Mouse (Mus musculus) E14TG2a.4 (cell line): Measurements from ENCODE around the gene Katnbl1.

Experiments used
- H3K27me3 ChIP-seq: 2 replicates; pipeline ENCODE4 v1.6.1; 2014; ENCODE audit warnings: low read length, control low read depth; ENCODE audit not compliant: insufficient read depth
- H3K36me3 ChIP-seq: 2 replicates; pipeline ENCODE4 v1.6.1; 2014; ENCODE audit warnings: low read length, control low read depth; ENCODE audit not compliant: insufficient read depth
- H3K4me1 ChIP-seq: replicated peaks from 2 replicates; pipeline ENCODE4 v1.6.1; 2014; ENCODE audit warnings: low read depth, low read length, control low read depth
- H3K4me3 ChIP-seq: replicated peaks from 2 replicates; pipeline ENCODE4 v1.5.1; 2014; ENCODE audit warnings: mild to moderate bottlenecking, low read length
- H3K9me3 ChIP-seq: 2 replicates; pipeline ENCODE4 v1.6.1; 2014; ENCODE audit warnings: low read length, control low read depth
- CTCF ChIP-seq: conservative IDR thresholded peaks from 2 replicates; pipeline ENCODE4 v1.5.1; 2014; ENCODE audit warnings: low read length
- NANOG ChIP-seq: IDR thresholded peaks from 2 replicates; pipeline ENCODE4 v1.6.1; 2014; ENCODE audit warnings: borderline replicate concordance, low read length, mixed read lengths
- POU5F1 ChIP-seq: IDR thresholded peaks from 2 replicates; pipeline ENCODE4 v1.6.1; 2014; ENCODE audit warnings: low read length, borderline replicate concordance

Gene Katnbl1

GRCm38 (mm10) chr2:112378973-112379898 lies at the start of gene Katnbl1:
Gene Katnbl1 (plus strand): TSS chr2:112379211.
- peaks cover 59% of the 10 kb centered on the region for H3K4me1 ChIP-seq
- peaks cover 17% of the 10 kb centered on the region for H3K36me3 ChIP-seq
- peak within 1 kb of the TSS; percentile 85 for H3K4me3 ChIP-seq
- TF ChIP-seq NANOG (no peak), CTCF (peak; percentile 24), POU5F1 (no peak)
- no peaks in the 10 kb centered on the region for H3K27me3 ChIP-seq
- H3K9me3 ChIP-seq: no peaks in the 10 kb centered on the region

DNA sequence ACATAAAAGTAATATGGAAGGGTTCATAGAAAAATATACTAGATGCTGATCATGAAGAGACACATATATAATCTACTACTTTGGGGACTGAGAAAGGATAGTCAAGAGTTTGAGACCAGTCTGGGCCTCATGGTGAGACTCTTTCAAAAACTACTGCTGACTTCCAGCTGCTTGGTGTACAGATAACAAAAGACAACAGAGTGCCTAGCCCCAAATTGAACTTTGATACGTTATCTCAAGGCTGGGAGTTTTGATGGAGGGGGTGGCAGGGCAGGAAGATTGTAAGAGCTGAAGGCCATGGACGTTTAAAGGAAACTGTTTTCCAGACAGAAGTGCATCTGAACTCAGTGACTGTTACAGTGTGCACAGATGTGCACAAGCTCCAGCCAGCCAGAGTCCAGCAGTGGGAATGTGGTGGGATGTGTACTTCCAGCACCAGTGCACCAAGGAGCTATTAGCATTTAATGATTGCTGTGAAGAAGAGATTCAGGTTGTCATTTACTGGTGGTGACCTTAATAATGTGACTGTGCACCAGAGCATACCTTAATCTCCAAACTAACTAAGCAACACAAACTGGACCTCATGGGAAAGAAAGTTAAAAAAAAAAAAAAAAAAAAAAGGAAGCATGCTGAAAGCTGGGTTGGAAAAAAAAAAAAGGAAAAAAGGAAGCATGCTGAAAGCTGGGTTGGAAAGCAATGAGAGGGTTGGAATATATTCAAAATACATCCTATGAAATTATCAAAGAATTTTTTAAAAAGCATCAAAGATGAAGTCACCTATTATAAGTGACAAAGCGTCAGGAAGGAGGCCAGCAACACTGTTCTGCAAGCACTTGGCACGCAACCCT lies 46.7 kb upstream of the Katnbl1 start:
- Histone ChIP-seq H3K27me3 (no peaks in the 10 kb centered on the region), H3K36me3 (peaks cover 27% of the 10 kb centered on the region), H3K4me3 (no peak overlapping the region), H3K9me3 (no peaks in the 10 kb centered on the region), H3K4me1 (no peaks in the 10 kb centered on the region)
- TF ChIP-seq NANOG (no peak), CTCF (no peak), POU5F1 (no peak)

DNA sequence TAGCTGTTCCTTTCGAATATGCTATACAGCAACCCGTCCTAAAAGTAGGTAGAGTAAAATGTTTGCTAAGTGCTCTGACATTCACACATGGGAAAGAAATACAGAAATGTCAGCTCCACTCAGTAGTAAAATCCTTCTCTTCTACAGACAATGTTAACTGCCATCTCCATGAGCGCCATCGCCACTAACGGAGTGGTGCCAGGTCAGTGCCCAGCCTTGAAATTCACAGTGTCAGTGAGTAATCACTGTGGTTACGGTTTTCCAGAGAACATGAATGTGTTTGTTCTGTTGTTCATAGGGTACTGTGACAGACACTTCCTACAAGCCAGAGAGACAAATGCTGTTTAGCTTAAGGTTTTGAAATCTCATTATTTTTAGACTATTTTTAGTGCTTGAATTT lies 41.8 kb upstream of the Katnbl1 start:
- no peak for TF ChIP-seq NANOG
- peaks cover 54% of the 10 kb centered on the region for H3K36me3 ChIP-seq

GRCm38 (mm10) chr2:112339736-112340135 lies 39.3 kb upstream of the Katnbl1 start:
- no peaks in the 10 kb centered on the region for H3K4me1 ChIP-seq
- H3K36me3 ChIP-seq: peaks cover 53% of the 10 kb centered on the region
- no peaks in the 10 kb centered on the region for H3K9me3 ChIP-seq
- TF ChIP-seq CTCF: 0 out of 2 replicates have a peak, but pooled peaks have one; percentile 11
- no peak for TF ChIP-seq NANOG
- no peak for TF ChIP-seq POU5F1
- no peak overlapping the region for H3K4me3 ChIP-seq
- no peaks in the 10 kb centered on the region for H3K27me3 ChIP-seq

More for the DNA sequence above, 41.8 kb upstream of the Katnbl1 start:
- H3K9me3 ChIP-seq: no peaks in the 10 kb centered on the region
- no peak overlapping the region for H3K4me3 ChIP-seq
- H3K27me3 ChIP-seq: no peaks in the 10 kb centered on the region
- no peaks in the 10 kb centered on the region for H3K4me1 ChIP-seq

GRCm38 (mm10) chr2:112341117-112341516 lies 37.9 kb upstream of the Katnbl1 start:
- Histone ChIP-seq H3K4me3 (no peak overlapping the region), H3K36me3 (peaks cover 51% of the 10 kb centered on the region), H3K27me3 (no peaks in the 10 kb centered on the region), H3K9me3 (no peaks in the 10 kb centered on the region), H3K4me1 (no peaks in the 10 kb centered on the region)
- TF ChIP-seq CTCF (no peak), POU5F1 (no peak), NANOG (no peak)

DNA sequence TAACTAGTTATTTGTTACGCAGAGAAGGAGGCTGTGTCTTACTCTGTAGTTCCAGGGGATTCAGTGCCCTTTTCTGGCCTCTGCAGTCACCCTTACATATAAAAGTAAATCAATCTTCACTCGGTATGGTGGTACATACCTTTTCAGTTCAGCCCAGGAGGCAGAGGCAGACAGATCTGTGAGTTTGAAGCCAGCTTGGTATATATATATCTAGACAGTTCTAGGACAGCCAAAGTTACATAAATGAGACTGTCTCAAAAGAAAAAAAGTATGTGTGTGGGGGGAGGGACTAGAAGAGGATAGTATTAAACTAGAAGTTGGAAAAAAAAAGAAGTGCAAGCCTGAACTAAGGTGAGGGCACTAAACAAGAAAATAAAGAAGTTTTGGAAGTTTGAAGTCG lies 30.8 kb upstream of the Katnbl1 start:
- Histone ChIP-seq H3K4me3 (no peak overlapping the region), H3K36me3 (peaks cover 50% of the 10 kb centered on the region), H3K9me3 (no peaks in the 10 kb centered on the region), H3K4me1 (no peaks in the 10 kb centered on the region), H3K27me3 (no peaks in the 10 kb centered on the region)
- no peak for TF ChIP-seq CTCF
- no peak for TF ChIP-seq NANOG
- TF ChIP-seq POU5F1: no peak

GRCm38 (mm10) chr2:112353685-112354455 lies 25.1 kb upstream of the Katnbl1 start:
- Histone ChIP-seq H3K4me1 (no peaks in the 10 kb centered on the region), H3K36me3 (peaks cover 80% of the 10 kb centered on the region), H3K4me3 (no peak overlapping the region), H3K9me3 (no peaks in the 10 kb centered on the region), H3K27me3 (no peaks in the 10 kb centered on the region)
- no peak for TF ChIP-seq POU5F1
- no peak for TF ChIP-seq NANOG
- TF ChIP-seq CTCF: no peak

DNA sequence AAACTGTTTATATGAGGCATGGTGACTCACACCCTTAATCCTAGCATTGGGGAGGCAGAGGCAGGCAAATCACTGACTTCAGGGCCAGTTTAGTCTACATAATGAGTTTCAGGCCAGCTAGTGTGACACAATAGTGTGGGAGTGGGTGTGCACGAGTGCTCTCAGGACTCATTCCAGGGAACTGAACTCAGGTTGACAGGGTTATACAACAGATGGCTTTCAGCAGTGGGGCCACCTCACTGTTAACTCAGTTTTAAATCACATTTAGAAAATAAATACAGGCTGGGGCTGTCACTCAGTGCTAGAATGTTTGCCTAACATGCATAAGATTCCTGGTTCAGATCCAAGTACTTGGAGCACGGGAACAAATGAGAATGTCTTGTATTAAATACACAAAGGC lies 19.4 kb upstream of the Katnbl1 start:
- H3K4me1 ChIP-seq: no peaks in the 10 kb centered on the region
- H3K9me3 ChIP-seq: no peaks in the 10 kb centered on the region
- H3K36me3 ChIP-seq: peaks cover 95% of the 10 kb centered on the region
- no peaks in the 10 kb centered on the region for H3K27me3 ChIP-seq
- no peak for TF ChIP-seq CTCF
- H3K4me3 ChIP-seq: no peak overlapping the region
